Mouse (Mus musculus) lung, adult 2 months (tissue): ENCODE results near the gene Setd1a.

Experiments used
- CTCF ChIP-seq: fragments of 200-500 bp; IDR thresholded peaks from 2 replicates; pipeline ENCODE4 v1.5.1; 2011; ENCODE audit warnings: mild to moderate bottlenecking, low read length, control low read depth; ENCODE audit not compliant: insufficient read depth
- POLR2A ChIP-seq: fragments of 200-500 bp; IDR thresholded peaks from 2 replicates; pipeline ENCODE4 v1.6.1; 2011; ENCODE audit warnings: low read depth, mild to moderate bottlenecking, control low read depth, low read length, borderline replicate concordance; ENCODE audit errors: extremely low read depth

- TF ChIP-seq CTCF (no peak), POLR2A (peak; percentile 39; the same call in 1 of the 2 replicates)
Observed at GRCm38 (mm10) chr7:127745251-127745651, 31.2 kb upstream of the Setd1a start.
